Mouse (Mus musculus): ENCODE results near the gene Fam209.

Gene Fam209

DNA sequence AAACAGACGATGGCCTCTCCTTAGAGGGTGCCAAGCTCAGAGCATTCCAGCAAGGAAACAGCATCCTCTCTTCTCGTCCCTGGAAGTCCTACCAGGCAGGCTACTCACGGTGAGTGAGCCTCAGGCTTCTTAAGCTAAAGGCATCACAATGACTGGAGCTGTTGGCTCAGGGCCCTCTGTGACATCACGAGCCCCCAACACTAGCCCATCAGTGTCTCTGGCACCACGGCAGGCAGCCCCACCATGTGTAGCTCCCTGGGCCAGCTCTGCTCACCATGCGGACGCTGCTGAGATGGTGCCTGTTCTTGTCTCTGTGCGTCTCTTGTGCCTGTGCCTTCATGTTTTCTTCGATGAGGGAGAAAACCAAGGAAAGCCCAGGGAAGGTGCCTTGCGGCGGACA lies at the start of gene Fam209:
TSS of gene Fam209 (plus strand) at position 203 of the 400 bp plus-strand sequence.
- no peak for DNase-seq

- DNase-seq: peak; percentile 93
These were observed 41.7 kb upstream of the Fam209 start for GRCm38 (mm10) chr2:172430609-172431008.

DNA sequence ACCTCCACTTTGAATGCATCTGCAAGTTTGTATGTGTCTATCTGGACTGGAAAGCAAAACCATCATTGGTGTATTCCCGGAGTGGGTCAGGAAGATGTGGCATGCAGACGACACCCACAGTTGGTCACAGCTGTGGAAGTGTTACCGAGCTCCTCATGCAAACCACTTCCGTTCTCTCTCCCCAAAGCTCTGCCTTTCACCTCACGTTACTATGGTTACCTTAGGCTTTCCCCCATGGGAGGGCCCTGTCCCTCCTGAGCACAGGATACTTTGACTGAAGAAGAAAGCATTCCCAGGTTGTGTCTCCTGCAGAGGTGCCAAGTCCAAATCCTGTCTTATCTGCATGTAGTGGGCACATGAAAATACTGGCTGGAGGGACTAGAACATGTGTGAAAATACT lies 38.6 kb upstream of the Fam209 start:
- no peak for DNase-seq

GRCm38 (mm10) chr2:172437371-172437952 lies 34.9 kb upstream of the Fam209 start:
- peak; percentile 92 for DNase-seq

DNA sequence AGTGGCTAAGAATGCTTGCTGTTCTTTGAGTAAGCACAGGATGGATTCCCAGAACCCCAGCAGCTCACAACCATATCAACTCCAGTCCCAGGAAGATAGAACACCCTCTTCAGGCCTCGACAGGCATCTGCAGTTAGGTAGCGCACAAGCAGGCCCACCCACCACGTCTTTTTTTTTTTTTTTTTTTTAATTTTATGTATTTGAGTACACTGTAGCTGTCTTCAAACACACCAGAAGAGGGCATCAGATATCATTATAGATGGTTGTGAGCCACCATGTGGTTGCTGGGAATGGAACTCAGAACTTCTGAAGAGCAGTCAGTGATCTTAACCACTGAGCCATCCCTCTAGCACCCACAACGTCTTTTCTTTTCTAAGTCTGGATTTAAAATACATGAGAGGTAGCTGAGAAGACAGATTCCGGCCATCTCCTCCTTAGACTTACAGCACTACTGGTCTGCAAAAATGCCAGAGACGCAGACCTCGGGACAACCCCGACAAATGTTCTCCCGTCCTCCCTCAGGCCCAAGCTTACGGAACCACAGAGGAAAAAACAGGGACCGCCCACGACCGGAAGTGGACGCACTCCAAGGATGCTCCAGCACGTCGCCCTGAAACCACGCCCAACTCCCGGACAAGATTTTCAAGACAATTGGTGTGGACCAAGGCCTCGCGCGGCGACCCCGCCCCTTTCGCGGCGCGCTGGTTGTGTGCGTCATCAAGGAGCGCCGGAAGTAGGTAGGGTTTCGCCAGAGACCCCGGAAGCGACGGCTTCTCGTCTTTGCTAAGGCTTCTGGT lies 32.3 kb upstream of the Fam209 start, which contains the start of gene Rtf2:
TSS of gene Rtf2 (plus strand) at position 714 of the 797 bp plus-strand sequence.
- DNase-seq: peak; percentile 100

GRCm38 (mm10) chr2:172440640-172441005 lies 31.7 kb upstream of the Fam209 start:
- DNase-seq: no peak

GRCm38 (mm10) chr2:172441176-172441575 lies 31.1 kb upstream of the Fam209 start:
- DNase-seq: no peak

GRCm38 (mm10) chr2:172445617-172446016 lies 26.7 kb upstream of the Fam209 start:
- no peak for DNase-seq

DNA sequence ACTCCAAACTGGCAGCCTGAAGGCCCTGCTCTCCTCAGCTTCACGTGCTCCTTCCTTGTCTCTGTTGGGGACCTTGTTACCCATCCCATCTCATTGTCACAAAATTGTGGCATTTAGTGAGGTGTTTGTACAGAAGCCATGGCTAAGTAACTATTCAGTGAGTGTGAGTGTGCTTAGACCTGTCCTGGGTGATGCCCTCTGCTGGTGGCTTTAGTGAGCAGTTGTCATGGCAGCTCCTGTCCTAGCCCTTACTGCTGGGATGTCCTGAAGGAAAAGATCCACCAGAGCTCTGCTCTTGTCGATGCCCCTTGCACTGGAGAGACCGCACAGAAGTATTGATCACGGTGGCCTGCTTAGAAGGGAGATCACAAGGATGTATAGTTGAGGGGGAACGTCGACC lies 25.0 kb upstream of the Fam209 start:
- DNase-seq: no peak

DNA sequence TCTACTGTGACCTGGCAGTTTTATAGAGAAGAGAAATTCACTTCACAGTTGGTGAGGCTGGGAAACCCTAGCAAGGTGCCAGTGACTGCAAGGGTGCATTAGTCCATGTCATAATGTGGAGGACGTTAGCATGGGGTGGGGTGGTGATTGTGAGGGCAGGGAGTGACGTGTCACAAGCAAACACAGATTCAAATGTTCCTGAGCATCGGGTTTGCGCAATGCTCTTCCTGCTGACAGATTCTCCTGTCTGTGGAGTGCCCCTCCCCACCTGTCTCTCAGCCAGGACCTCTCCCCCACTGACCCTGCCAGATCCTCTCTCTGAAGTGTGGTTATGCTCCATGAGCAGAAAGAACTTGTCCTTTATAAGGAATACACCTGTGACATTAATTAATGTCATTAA lies 24.0 kb upstream of the Fam209 start:
- DNase-seq: no peak

GRCm38 (mm10) chr2:172450640-172451039 lies 21.7 kb upstream of the Fam209 start:
- DNase-seq: no peak

GRCm38 (mm10) chr2:172452031-172452430 lies 20.3 kb upstream of the Fam209 start:
- no peak for DNase-seq

- no peak for DNase-seq
These were observed 19.9 kb upstream of the Fam209 start for GRCm38 (mm10) chr2:172452458-172452857.

GRCm38 (mm10) chr2:172458496-172458895 lies 13.8 kb upstream of the Fam209 start, which contains the start of gene Gcnt7:
Gene Gcnt7, minus strand, starts transcription at chr2:172458596.
- no peak for DNase-seq

DNA sequence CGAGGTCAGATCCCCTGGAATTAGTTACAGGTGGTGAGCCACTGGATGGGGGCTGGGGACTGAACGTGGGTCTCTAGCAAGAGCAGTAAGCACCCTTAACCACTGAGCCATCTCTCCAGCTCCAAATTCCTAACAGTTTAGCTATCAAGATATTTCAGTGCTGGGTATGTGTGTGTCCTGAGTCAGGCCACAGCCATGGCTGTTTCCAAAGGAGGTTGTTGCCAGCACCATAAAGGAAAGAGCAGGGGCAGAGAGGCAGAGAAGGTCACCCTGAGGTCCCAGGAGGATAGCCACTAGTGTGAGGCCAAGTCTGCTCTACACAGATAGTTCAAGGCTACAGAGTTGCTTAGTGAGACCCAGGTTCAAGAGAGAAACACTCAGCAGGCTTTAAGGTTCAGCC lies 11.7 kb upstream of the Fam209 start:
- no peak for DNase-seq

GRCm38 (mm10) chr2:172462813-172463212 lies 9.5 kb upstream of the Fam209 start:
- no peak for DNase-seq

DNA sequence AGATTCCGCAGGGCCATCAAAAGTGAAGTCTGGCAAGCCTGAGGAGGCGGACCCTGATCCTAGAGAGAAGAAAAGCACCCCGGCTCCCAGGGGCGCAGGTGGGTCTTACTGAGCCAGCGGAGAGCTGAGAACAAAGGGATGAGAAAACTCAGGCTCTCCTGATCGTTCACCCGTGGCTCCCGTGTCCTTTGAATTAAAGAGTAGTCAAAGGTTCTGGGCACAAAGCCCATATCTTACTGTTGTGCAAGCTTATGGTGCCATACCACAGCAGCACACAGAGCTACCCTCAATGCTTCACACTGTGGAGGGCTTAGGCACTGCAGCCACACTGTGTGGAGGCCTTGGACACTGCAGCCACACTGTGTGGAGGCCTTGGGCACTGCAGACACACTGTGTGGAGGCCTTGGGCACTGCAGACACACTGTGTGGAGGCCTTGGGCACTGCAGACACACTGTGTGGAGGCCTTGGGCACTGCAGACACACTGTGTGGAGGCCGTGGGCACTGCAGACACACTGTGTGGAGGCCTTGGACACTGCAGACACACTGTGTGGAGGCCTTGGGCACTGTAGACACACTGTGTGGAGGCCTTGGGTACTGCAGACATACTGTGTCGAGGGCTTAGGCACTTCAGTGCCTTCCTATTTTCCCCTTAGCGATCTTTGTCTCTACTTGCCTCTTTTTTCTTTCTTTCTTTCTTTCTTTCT lies 5.7 kb upstream of the Fam209 start:
- no peak for DNase-seq

DNA sequence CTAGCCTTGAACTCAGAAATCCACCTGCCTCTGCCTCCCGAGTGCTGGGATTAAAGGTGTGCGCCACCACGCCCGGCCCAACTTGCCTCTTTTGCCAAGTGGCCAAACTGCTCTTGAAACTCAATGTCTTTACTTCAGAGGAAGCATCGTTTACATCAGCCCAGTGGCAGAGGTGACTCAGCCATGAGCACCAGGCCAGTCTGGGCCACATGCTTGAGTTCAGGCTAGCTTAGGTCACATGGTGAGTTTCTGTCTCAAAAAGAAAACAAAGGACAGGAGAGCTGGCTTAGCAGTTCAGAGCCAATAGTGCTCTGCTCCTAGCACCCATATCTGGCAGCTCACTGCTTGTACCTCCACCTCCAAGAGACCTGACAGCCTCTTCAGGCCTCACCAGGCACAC lies 5.1 kb upstream of the Fam209 start:
- DNase-seq: no peak

DNA sequence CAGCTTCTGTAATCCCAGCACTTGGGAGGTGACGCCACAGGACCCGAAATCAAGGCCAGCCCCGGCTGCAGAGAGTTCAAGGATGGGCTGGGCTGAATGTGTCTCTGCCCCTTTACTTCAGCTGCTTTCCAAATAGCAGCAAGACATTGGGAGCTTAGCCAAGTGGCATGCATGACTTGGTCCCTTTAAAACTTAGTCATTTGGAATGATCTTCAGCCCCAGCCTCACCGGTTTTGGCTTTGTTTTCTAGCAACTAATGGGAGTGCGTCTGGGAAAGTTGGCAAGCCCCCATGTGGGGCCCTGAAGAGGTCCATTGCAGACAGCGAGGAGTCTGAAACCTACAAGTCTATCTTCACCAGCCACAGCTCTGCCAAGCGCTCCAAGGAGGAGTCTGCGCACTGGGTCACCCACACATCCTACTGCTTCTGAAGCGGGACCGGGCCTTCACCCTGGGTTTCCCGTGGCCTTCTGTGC lies 3.9 kb upstream of the Fam209 start:
- DNase-seq: no peak

DNA sequence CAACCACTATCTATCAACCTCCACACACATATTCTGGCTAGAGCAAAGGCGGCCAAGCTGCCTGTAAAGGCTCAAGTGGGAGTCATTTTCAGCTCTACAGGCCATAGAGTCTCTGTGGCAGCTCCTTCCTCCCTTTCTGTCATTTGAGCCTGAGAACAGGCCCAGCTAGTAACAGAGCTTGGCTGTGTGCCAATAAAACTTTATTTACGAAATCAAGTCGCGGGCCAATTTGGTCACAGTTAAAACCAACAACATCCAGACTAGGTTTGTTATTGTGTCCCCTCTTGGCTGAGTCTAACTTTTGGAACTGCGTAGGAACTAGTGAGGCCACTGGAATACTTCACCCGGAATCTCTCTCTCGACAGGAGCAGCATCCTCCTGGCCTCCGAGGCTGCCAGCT lies 1.3 kb downstream of the Fam209 start:
- no peak for DNase-seq

GRCm38 (mm10) chr2:172474970-172475369 lies 2.6 kb downstream of the Fam209 start:
- no peak for DNase-seq

GRCm38 (mm10) chr2:172476707-172477260 lies 4.5 kb downstream of the Fam209 start:
- no peak for DNase-seq

- no peak for DNase-seq
These were observed 5.0 kb downstream of the Fam209 start for GRCm38 (mm10) chr2:172477350-172477749.

Data from heart, adult 11 months (tissue).